Mouse (Mus musculus) heart, adult 8-10 months (tissue): ENCODE measurements around the gene Lamc3. TPM values are rescaled to one million over a fixed set of nuclear protein-coding genes. Genes with fewer than 3 reads are reported as not detected.
"Not testable (repeated sequence)": the region's sequence is repeated elsewhere in the genome, so short reads cannot be mapped to it uniquely, and the experiment has no call there.

Experiments
- DNase-seq: peaks from one replicate; pipeline ENCODE4 v3.0.0; 2022; ENCODE audit warnings: low spot score
- total RNA-seq, 4 experiments: library from RNA; stranded (reverse); gene quantifications; 2 replicates each; pipeline ENCODE4 v1.2.4; 2022

The Lamc3 gene
- total RNA-seq, 4 experiments from 2014 or later = 0.41 to 0.75 (median 0.55) TPM

DNA sequence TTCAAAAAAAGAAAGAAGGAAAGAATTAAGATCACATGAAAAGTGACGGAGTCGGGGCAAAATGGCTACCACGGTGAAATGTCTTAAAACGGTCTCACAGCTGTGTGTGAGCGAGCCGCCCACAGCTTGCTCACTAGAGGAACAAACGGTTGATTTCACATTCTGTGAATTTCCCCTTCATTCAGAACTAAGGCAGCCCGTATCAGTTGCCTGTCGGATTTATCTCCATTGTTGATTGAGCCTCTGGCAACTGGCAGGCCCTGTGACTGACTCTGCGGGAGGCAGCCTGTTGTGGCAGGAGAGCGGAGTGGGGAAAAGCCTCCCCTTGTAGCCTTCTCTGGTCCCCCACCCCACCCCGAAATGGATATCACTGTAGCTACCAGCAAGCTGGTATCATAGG lies 10.6 kb upstream of the Lamc3 start:
- no peak for DNase-seq

DNA sequence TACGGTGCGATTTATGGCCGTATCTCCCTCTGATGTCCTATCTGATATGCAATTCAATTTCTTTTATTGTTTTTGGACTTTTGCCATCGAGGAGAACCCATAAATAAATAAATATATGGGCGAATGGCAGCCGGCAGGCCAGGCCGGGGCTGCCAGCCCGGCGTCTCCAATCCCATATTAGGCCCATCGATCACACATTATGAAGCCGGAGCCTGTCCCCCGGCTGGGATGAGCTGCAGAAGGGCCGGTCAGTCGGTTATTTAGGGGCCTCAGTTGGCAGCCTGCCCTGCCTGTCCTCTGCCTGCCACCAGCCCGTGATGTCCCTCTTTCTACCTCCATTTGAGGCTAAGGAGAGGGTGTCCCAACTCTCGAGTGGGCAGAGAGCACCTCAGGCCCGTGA lies 8.5 kb upstream of the Lamc3 start:
- DNase-seq = no peak

DNA sequence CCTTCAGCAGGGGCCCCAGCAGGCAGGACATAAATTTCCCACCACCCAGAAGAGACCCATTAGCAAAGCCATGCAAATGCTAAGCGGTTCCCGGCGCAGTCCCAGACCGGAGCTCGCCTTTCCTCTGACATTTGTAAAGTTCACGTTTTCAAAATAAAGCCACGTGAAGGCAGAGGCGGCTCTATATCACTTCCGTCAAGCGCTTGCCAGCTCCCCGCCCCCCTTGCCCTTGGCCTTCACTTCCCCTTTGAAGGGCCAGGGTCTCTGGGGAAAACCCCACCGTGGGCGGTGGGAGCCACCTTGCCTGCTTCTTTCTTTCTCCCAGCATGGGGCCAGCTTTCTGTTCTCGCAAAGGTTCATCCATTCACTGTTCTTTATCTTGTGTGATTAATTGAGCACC lies 6.2 kb upstream of the Lamc3 start:
- no peak for DNase-seq

DNA sequence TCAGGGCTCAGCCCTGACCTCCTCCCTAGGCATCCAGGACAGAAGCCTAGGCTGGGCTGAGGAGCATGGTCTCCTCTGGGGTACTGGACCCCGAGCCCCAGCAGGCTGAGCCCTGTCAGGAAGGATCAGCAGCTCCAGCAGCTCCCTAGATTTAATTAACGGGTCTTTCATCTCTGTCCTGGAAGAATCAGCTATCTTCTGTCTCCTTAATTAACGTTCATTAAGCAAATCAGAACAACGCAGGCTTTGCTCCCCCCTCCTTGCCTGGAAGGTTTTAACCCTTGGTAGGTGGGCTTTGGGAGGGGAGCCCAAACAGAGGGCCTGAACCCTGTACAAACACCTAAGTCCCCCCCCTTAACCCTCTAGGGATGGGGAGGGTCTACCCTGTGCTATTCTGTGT lies 4.0 kb upstream of the Lamc3 start:
- DNase-seq = no peak

DNA sequence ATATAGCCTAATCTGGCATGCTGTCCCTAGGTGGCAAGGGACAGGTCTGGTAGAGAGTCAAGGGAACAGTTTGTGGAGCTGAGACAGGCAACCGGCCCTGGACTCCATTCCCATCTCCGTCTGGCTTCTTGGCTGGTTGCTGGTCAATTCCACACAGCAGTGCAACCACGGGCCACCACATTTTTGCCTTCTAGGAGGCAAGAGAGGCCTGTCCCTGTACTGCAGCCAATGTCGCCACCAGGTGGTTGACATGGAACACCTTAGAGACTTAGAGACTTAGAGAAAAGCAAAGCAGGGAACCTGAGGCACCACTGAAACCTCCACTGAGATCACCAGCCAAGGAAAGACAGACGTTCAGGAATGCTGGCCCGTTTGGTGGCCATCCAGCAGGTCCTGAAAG lies 2.3 kb upstream of the Lamc3 start:
- no peak for DNase-seq

DNA sequence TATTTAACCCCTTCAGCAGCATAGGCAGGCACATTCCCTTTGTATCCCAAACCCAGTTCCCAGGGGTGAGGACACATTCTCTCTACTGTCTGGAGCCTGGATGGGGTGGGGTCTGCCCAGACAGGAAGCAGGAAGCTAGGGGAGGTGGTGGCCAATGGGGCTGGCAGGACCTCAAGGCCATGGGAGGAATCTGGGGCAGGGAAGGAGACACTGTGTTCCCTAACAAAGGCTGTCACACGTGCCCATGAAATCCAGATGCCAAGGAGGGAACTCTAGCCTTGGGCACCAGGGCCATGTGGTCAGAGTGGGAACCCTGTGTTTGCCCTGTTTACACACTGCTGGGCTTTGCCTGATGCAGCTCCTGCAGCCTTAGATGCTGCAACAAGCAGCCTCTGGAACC lies 1.8 kb downstream of the Lamc3 start:
- DNase-seq = no peak

DNA sequence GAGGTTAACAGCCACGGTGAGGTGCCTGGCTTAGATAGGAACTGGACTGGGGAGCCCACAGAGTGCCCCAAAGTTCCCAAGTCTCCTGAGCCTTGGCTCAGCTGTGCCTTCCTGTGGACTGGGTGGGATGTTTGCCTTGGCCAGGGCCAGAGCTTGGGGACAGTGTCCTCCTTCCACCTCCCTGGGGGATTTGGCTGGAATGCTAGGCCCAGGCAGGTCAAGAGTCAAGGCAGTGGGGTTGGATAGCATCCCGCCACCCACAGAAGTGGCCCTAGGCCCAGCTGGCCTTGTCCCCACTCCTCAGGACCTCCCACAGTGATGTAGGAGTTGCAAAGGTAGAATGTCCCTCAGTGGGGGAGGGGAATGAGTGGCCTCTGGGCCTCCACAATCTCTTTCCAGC lies 4.1 kb downstream of the Lamc3 start:
- DNase-seq = no peak

DNA sequence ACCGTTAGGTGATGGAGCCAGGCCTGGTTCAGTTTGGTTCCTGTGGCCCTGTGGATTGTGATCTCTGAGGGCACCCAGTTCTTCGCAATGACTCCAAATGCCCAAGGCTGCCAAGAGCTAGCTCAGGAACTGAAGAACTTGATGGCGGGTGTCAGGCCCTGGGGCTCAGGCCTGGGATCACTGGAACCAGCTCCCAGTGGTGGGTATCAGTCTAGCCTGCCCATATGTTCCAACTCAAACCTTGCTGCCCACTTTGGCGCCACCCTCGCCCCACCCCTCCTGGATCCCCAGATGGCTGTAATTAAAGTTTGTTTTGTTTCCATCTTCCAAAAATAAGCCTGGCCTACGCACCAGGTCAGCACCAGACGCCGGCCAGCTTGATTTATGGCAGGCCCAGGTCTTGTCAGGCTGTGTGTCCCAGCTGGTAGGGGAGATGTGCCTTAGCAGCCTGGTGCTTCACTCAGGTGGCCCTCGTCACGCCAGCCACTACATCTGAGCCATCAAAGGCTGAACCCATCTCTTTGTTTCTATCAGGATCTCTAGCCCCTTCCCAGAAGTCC lies 6.1 kb downstream of the Lamc3 start:
- no peak for DNase-seq

DNA sequence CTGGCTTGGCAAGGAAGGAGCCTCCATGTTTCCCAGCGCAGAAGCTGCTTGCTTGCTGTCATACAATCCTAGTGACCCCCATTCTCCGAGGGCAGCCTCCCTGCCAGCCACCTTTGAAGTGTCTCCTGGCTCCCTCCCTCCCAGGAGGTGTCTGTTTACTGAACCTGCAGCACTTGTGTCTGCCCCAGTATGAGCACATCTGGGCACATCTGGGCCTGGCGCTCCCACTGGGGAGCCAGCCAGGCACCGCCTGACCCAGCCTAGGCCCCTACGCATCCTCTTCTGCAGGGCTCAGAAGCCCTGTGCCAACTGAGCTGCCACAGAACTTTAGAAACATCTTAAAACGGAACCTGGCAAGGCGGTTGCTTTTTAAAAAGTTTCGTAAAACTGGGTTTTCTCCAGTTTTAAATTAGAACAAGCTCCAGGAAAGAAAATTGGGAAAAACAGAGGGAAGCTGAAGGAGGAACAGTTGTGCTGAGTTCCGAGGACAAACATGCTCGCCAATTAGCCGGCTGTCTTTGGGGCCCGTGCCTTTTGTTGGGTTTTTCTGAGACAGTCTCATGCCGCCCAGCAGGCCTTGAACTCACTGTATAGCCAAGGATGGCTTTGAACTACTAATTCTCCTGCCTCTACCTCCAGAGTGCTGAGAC lies 7.3 kb downstream of the Lamc3 start:
- DNase-seq = no peak

DNA sequence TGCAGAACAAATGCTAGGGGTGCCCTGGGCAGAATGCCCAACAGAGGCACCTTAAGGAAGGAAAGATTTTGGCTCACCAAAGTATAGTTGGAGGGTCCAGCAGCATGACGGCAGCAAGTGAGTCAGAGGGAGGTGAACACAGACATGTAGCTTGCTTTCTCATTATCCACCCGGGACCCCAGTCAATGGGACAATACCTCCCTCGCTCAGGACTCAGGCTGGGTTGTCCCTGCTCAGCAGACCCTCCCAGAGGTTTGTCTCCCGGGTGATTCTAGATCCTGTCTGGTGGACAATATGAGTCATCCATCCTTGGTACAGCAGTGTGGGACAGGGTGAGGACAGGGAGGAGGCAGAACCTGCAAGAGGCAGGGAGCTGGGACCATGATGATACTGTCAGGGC lies 13.8 kb downstream of the Lamc3 start:
- DNase-seq = no peak

DNA sequence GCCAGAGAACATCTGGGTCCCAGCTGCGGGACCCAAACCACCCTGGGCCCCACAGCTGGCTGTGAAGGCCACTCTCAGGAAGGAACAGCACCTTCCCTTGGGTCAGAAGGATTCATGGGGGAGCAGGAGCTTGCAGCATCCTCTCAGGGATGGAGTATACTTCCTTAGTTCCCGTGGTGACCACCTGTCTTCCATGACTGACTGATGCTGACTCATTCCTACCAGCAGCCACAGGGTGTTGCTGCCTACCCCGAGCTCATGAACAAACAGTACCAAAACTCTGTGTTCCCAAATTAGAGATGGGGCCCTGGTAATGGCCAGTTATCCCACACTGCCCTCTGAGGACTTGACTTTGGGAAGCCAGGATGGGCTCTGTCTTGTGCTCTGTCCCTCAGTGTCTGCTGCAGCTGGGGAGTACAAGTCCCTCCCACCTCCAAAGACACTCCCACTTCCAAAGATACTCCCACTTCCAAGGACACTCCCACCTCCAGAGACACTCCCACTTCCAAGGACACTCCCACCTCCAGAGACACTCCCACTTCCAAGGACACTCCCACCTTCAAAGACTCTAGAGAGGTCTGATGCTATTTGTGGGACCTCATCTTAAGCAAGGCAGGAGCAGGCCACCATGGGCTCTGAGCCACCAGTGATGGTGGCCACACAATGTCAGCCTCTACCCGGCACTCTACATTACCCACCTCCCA lies 14.7 kb downstream of the Lamc3 start:
- no peak for DNase-seq

DNA sequence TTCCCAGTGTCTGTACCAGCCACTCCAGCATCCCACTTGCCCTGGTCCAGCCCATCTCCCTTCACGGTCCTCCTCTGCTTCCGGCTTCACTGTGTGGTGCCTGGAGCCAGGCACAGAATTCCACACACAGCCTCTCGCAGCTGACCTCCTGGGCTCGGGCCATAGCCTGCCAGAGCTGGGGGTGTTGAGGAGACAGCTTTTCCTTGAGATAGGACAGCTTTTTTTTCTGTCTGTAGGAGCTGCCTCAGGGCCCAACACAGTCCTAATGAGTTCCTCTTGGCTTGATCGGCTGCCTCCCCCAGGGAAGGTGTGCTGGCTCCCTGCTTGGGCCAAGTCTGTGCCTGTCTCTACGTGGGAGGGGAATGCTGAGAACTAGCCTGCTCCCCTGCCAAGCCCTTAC lies 17.0 kb downstream of the Lamc3 start:
- DNase-seq = no peak

DNA sequence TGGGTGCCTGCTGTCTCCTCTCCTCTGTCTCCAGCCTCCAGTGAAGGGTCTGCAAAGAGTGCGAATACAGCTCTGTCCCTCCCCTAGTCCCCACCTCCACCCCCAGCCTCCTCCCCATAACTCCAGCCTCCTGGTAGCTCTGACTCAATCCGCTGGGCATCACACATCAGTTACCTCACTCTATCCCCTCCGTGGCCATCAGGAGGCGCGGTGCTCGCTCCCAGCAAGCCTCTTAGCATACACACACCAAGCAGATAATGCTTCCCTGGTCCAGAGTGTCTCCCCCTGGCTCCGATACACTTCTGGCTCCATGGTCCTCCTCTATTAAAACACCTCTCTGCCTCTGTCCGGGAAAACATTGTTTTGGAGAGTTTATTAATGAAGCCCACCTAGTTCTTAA lies 17.5 kb downstream of the Lamc3 start:
- no peak for DNase-seq

DNA sequence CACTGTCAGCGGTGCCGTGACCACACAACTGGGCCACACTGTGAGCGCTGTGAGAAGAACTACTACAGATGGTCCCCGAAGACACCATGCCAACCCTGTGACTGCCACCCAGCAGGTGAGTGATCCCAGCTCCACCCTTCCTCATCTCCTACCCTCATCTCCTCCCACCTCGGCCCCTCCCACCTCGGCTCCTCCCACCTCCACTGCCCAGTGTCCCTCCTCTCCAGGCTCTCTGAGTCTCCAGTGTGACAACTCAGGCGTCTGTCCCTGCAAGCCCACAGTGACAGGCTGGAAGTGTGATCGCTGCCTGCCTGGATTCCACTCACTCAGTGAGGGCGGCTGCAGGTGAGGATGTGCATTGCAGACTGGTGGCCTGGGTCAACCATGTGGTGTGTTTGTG lies 18.6 kb downstream of the Lamc3 start:
- DNase-seq = no peak

DNA sequence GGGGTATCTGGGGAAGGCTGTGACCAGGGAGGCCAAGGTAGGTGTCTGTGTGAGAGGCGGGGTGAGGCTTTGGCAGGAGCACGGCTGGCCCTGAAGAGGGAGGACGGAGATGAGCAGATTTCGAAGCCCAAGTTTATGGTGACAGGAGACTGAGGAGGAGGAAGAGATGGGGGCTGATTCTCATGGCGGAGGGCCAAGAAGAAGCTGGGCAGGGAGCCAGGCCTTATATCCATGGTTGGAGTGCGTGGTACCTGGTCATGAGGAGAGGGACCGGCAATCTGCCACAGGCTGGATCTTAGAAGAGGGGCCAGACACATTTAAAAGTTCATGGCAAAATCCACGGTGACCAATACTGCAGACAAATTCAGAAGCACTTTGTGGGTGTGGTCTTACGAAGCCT lies 19.3 kb downstream of the Lamc3 start:
- no peak for DNase-seq

DNA sequence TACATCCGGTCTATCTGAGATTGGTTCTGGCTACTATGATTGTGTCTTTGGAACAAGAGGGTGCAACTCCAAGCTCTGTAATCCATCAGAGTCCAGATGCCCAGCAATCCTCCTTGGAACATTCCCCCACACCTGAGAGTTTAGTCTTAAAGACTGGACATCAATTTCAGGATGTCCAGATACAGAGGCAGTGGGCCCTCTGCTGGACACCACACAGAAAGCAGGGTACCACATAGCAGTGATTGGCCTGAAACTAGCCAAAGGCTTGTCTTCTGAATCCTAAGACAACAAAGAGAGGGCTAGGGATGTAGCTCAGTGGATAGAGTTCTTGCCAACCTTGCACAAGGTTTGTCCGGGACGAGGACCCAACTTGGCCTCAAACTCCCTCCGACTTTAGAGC lies 25.5 kb downstream of the Lamc3 start:
- no peak for DNase-seq

DNA sequence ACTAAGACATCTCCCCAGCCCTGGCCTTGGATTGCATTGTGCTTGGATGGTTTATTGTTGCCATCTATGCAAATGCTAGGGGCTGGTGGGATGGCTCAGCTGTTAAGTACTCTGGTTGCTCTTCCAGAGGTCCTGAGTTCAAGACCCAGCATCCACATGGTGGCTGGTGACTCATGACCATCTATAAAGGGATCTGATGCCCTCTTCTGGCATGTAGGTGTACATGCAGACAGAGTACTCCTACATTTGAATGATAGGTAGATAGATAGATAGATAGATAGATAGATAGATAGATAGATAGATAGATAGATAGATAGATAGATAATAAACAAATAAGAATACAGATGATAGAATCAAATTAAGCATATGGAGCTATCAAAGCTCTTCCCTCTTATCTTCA lies 27.1 kb downstream of the Lamc3 start:
- not testable (repeated sequence) for DNase-seq

DNA sequence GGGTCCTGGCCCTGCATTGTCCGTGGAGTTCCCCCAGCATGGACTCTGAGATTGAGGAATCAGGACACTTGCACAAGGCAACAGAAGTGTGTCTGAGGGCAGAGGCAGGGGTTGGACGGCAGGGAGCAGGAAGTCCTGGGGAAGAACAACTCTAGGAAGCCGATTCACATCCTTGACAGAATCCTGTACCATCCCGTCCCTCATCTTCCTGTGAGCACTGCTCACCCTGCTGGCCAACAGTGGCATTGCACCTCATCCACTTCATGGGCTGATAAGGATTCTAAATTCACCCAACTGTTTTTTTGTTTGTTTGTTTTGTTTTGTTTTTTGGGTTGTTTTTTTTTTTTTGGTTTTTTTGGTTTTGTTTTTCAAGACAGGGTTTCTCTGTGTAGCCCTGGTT lies 28.0 kb downstream of the Lamc3 start:
- DNase-seq = peak; percentile 68

DNA sequence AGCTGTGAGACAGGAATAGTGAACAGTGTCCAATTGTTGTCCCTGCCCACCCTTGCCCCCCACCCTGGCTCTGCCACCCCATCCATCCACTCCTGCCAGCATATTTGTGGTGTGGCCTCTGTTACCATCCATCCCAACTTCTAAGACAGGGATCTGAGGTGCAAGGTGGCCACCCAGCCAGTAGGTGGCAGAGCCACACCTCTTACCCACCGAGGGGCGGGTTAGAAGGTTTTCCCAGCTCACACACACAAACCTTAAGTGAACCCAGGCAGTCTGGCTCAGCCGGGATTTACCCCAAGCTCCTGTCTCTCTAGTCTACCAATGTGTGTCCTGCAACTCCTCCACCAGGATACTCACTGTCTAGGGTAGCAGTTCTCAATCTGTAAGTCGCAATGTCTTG lies 30.5 kb downstream of the Lamc3 start:
- DNase-seq = no peak

DNA sequence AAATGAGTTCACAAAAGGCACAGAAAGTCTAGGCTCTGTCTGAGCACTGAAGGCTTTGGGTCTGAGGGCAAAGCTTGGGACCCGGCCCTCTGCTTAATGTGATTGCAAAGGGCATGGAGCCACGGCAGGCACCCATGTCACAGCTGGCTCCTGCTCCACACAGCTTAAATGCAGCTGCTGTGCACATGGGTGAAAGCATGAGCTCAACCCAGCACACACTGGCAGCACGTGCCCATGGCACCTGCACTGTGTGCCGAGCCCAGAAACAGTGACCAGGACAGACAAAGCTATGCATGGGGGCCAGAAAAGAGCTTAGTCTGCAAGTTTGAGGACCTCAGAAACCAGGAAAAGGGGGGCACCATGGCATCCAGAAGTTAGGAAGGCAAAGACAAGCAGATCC lies 36.6 kb downstream of the Lamc3 start:
- no peak for DNase-seq

DNA sequence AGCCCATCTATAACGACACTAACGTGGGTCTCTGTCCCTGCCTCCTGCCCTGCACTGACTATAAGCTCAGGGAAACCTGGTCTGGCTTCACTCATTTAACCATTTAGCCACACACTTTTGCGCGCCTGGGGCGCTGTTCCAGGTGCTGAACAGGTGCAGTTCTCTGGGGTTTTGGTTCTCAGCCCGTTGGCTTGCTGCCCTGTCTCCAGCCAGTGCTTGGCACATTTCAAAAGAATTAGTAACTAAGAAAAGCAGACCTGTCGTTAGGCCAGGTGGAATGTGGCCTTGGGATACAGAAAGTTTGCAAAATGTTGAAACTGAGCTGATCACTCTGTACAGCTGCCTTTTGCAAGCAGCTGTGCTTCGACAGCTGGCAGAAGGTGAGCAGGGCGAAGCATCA lies 37.7 kb downstream of the Lamc3 start:
- DNase-seq = no peak

DNA sequence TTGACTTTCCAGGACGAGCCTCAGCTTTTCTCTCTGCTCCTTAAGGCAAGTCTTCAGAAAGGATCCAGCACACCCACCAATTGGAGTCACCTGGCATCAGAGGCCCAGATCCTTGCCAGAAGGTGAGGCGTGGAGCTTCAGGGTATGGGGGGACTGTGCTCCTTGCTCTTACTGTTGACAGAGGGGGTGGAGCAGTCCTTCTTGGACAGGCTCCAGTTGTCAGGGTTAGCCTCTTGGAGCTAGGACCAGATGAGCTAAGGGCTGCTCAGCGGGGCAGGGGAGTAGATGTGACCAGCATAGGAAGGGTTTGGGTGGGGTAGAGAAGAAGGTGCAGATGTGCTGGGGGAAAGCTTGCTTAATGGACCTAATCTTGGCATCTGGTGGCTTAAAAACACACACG lies 38.8 kb downstream of the Lamc3 start:
- no peak for DNase-seq

DNA sequence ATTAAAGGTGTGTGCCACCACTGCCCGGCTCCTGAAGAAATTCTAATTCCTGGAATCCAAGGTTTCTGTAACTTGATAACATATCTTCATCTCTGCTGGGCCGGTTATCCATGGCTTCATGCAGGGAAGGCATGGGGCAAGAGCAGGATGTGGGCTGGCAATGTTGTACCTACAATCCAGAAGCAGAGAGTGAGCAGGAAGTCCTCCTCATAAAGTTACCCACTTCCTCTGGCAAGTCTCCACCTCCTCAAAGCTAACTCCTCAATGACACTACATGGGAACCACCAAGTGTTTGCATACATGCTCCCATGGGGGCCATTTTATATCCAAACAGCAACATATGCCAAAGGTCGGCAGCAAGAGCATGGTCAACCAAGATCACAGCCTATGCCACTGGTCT lies 42.6 kb downstream of the Lamc3 start:
- DNase-seq = no peak

DNA sequence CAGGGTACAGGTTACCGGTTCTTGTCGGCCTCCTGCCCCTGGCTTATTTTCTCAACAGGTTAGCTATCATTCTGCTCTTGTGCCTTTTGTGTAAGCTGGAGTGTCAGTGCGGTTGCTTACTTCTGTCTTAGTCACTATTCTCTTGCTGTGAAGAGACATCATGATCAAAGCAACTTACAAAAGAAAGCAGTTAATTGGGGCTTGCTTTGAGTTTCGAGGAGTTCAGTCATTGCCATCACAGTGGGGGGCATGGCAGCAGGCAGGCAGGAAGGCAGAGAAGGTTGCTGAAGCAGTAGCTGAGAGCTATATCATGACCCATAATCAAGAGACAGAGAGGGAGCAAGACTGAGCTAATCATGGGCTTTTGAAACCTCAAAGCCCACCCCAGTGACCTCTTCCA lies 47.5 kb downstream of the Lamc3 start:
- no peak for DNase-seq
